Mouse (Mus musculus) adrenal gland, adult 2 months (tissue): ENCODE data around the gene M1ap. TPM values are rescaled to one million over a fixed set of nuclear protein-coding genes. Genes with fewer than 3 reads are reported as not detected.

Experiments used
- DNase-seq: peaks from one replicate; pipeline ENCODE4 v3.0.0; 2021
- polyA plus RNA-seq: library from polyadenylated mRNA; depleted of rRNA; stranded (reverse); fragments of >200 nt; gene quantifications from 2 replicates; pipeline ENCODE4 v1.2.3, GENCODE M21; 2012
- total RNA-seq, 2 experiments: library from RNA; stranded (reverse); gene quantifications; 2 replicates each; pipeline ENCODE4 v1.2.3; 2021

The M1ap gene
- total and polyA plus RNA-seq, 3 experiments = not detected

- DNase-seq = no peak
Observed at GRCm38 (mm10) chr6:83034463-83035055, 87.9 kb downstream of the M1ap start.

GRCm38 (mm10) chr6:83037188-83037587 lies 90.5 kb downstream of the M1ap start:
- DNase-seq = no peak

DNA sequence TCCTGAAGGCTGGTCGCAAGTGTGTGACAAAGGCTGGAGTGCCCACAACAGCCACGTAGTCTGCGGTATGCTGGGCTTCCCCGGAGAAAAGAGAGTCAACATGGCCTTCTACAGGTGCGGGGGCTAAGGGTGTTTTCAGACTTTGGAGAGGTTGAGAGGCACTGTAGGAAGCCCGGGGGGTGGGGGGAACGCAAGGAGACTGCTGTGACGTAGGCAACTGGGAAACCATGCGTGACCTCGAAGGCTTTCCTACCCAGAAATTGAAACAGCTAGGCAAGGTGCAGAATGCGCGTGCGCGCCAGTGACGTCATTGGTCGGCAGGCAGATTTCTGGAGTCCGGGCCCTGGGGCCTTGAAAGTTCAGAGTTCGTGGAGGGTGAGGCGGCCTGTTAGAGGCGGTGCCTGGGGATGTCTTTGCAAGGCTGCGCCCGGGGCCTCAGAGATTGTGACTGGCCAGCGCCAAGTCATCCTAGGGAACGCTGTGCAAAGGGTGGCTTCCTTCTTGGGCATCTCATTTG lies 91.9 kb downstream of the M1ap start:
- peak; percentile 97 for DNase-seq

- no peak for DNase-seq
Observed at GRCm38 (mm10) chr6:83040601-83041000, 93.9 kb downstream of the M1ap start.

- DNase-seq = no peak
Observed at GRCm38 (mm10) chr6:83043561-83043960, 96.9 kb downstream of the M1ap start.

GRCm38 (mm10) chr6:83043993-83044392 lies 97.3 kb downstream of the M1ap start:
- DNase-seq = no peak

DNA sequence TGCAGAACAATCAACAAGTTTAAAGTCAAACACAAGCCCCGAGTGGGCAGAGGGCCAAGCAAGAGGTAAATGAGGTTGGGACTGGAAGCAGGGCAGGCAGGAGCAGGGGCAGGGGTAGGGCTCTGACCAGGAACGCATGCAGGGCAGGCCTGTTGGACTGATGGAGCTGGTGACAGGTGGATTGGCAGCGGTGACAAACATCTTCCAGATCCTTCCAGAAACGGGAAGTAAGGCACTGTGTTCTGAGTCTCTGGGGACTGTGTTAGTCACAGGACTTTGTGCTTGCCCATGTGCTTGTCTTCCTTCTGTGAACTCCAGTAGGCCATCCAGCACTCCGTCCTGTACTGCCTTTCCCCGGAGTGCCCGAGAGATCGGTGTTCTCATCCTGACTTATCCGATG lies 98.0 kb downstream of the M1ap start:
- no peak for DNase-seq

DNA sequence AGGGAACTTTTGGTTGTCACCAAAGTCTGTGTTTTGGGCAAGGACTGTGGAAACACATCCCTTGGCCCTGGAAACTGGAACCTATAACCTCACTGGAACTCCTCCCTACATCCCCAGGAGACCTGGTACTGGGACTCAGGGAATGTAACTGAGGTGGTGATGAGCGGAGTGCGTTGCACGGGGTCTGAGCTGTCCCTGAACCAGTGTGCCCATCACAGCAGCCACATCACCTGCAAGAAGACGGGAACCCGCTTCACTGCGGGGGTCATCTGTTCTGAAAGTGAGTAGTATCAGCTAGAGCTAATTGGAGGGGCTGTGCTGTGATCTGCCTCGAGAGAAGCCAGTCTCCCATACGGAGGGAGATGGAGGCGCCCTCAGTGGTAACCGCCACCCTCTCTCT lies 102.7 kb downstream of the M1ap start:
- DNase-seq = no peak

GRCm38 (mm10) chr6:83053136-83053960 lies 106.6 kb downstream of the M1ap start:
- peak; percentile 60 for DNase-seq

GRCm38 (mm10) chr6:83054074-83054851 lies 107.6 kb downstream of the M1ap start, which contains the start of gene Aup1:
Gene Aup1, plus strand, starts transcription at chr6:83054521.
- DNase-seq = peak; percentile 98

DNA sequence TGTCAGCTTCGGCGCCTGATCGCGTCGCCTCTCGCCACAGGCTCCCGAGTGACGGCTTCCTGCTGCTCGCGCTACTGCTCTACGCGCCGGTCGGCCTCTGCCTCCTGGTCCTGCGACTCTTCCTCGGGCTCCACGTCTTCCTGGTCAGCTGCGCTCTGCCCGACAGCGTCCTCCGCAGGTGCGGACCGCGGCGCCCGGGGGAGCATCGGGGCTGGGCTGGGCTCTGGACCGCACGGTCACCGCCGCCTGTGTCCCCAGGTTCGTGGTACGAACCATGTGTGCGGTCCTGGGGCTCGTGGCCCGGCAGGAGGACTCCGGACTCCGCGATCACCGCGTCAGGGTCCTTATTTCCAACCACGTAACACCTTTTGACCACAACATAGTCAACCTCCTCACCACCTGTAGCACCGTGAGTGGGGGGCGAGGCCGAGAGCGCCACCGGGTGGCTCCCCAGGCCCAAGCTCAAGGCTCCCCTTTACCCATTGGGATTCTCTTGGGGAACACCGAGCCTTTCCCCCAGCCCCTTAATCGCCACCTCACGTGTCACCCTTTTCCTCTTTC lies 108.2 kb downstream of the M1ap start, which contains the start of gene Htra2:
Gene Htra2 (minus strand): TSS at position 403 of the 561 bp plus-strand sequence.
- DNase-seq = no peak

DNA sequence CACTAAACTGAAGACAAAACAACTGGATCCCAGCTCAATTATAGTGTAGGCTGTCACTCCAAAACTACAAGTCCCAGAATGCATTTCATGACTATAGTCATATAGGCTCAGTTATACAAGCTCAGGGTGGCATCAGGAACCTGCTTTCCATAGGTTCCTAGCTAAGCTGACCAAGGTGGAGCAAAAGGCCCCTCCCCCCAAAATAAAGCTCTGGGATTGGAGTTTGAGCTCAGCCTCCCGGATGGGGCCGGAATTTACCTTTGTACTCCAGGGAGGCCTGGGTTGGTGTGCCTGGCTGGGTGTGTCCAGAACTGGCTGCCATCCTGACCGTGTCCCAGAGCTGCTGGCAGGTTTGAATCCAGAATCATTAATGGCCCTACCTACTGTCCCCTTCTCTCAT lies 111.1 kb downstream of the M1ap start, which contains the start of gene Dqx1:
Gene Dqx1 (plus strand): TSS at position 55 of the 400 bp plus-strand sequence.
- no peak for DNase-seq

GRCm38 (mm10) chr6:83058725-83059124 lies 112.0 kb downstream of the M1ap start:
- DNase-seq = no peak

- DNase-seq = no peak
Observed at GRCm38 (mm10) chr6:83065995-83066394, 119.3 kb downstream of the M1ap start.

- DNase-seq = no peak
Observed at GRCm38 (mm10) chr6:83066441-83066840, 119.7 kb downstream of the M1ap start.

DNA sequence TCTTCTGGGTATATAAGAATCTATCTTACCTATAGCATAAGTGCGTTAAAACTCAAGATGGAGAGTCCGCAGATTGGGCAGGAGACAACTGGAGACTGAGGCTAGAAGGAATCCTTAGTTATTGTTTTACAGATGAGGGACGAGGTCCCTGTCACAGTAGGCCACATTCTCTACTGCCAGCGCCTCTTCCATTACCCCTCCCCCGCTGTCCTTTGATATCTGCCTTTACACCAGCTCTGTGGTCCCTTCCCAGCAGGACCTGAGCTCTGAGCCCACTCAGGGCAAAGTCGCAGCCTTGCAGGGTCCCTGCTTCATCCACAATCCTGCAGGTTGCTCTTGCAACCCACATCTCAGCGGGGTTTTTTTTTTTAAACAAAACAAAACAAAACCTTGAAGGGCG lies 121.5 kb downstream of the M1ap start:
- no peak for DNase-seq

- DNase-seq = no peak
Observed at GRCm38 (mm10) chr6:83068706-83069487, 122.2 kb downstream of the M1ap start.

DNA sequence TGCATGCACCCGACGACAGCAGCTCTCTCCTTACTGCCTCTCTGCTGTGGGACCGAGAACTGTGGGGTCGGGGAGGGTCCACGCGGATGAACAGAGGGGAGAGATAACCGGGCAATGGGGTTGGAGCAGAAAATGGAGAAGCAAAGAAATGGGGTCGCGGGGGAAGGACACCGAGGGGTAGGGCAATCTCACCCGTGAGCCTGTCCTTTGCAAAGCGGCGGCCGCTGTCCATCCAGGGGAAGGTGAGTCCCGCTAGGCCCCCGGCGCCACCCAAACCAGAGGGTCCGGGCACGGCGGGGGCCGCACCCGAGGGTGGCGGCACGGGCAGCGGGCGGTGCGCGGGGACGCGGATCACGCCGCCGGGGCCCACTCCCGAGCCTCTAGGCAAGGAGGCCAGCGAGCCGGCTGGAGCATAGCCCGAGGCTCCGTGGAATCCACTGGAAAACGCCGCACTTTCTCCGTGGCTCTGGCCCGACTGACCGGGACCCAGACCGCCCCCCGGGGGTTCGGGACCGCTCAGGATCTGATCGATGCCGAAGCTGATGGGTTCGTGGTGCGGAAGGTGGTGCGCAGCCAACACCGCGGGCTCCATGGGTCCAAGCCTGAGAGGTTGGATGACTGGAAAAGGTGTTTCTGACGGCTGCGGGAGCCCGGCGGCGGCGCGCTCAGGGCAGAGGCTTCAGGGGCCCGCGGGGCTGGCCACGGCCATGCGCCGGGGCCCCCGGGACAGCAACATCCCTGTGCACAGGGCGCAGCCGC lies 123.0 kb downstream of the M1ap start:
- DNase-seq = no peak

DNA sequence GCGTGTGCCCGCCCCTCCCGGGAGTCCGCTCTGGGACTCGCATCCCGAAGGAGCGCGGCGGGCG lies 123.4 kb downstream of the M1ap start, which contains the start of gene Tlx2:
Gene Tlx2 (minus strand): TSS at position 47 of the 64 bp plus-strand sequence.
- no peak for DNase-seq

GRCm38 (mm10) chr6:83070311-83071219 lies 123.9 kb downstream of the M1ap start:
- DNase-seq = peak; percentile 54
